Mouse (Mus musculus): ENCODE measurements around the gene Zbtb5. TPM values are rescaled to one million over a fixed set of nuclear protein-coding genes. Genes with fewer than 3 reads are reported as not detected.
A peak's percentile ranks its signal among the peaks of the same experiment; 100 is the strongest.

Zbtb5 gene
- polyA plus RNA-seq, 1 experiment = 6.3 TPM

DNA sequence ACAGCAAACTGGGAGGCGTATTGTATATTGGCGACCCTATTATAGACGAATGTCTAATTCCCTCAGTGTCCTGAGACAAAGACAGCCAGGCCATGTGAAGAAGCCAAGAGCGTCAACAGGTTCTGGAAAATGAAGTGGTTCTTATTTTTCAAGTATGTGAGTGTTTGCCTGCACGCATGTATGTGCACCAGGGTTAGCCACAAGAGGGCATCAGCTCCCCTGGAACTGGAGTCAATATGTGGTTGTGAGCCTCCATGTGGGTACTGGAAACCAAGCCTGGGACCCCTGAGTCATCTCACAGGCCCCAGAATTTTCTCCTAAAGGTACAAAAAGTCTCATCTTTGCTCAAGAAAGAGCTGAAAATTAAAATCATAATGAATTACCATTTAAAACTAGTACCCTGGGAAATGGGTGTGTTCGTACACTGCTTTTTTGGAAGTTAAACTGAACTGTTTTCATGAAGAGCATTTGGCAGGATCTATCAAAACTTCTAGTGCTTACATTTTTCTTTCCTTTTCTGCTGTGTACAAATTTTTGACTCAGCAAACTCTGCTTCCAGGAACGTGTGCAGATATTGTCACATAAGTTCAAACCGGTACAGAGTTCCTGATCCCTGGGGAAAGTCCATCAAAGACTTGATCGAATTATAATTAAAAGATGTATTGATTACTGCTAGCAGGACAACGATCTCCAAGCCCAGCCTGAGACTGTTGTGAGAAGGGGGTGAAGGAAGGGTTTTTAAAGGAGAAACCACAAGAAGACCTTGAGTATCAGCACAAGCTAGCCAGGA, 35.1 kb downstream of the Zbtb5 start:
- Histone ChIP-seq H3K4me3 (ENCODE audit: low read depth, low read length) (no peak overlapping the region), H3K36me3 (ENCODE audit: control insufficient read depth, insufficient read depth, low read length) (no peaks in the 10 kb centered on the region), H3K4me1 (ENCODE audit: control insufficient read depth, insufficient read depth, insufficient read length, low read length) (peaks cover 10% of the 10 kb centered on the region), H3K27me3 (ENCODE audit: control insufficient read depth, insufficient read depth, low read length) (no peaks in the 10 kb centered on the region), H3K27ac (ENCODE audit: insufficient read depth, low read depth, low read length) (no peak overlapping the region)
- WGBS = 85% methylated on average over 10 of the region's 10 CpGs
- no peak for TF ChIP-seq POLR2A (IDR thresholded peaks at IDR 0.05; ENCODE audit: low read depth, low read length)
- TF ChIP-seq CTCF (IDR thresholded peaks at IDR 0.05; ENCODE audit: extremely low read depth, insufficient read length, insufficient replicate concordance, low read depth, low read length) = no peak

DNA sequence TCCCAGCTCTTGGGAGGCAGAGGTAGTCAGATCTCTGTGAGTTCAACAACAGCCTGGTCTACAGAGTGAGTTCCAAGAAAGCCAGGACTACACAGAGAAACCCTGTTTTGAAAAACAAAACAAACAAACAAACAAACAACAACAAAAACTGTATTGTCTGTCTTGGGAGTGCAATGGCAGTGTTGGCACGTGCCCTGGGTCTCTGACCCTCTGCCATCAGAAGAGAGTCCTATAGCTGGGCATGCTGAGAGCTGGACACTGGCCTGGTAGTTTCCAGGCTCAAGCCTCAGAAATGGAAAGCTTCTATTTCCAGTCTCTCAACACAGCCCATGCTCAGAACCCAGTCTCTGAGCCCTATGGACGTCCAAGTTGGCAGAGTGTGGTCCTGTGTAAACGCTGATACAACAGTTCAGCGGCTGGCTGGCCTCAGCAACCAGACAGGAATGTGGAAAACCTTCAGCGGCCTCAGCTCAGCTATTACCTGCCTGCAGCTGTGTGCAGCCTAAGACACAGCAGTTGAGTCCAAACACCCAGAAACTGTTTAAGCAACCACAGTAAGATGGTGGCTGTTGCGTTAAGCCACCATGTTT, 36.1 kb downstream of the Zbtb5 start:
- 66% methylated on average over 6 of the region's 6 CpGs for WGBS
- TF ChIP-seq CTCF (IDR thresholded peaks at IDR 0.05; ENCODE audit: extremely low read depth, insufficient read length, insufficient replicate concordance, low read depth, low read length) = no peak
- TF ChIP-seq POLR2A (IDR thresholded peaks at IDR 0.05; ENCODE audit: low read depth, low read length) = no peak
- Histone ChIP-seq H3K27ac (ENCODE audit: insufficient read depth, low read depth, low read length) (no peak overlapping the region), H3K27me3 (ENCODE audit: control insufficient read depth, insufficient read depth, low read length) (no peaks in the 10 kb centered on the region), H3K4me1 (ENCODE audit: control insufficient read depth, insufficient read depth, insufficient read length, low read length) (peaks cover 3% of the 10 kb centered on the region; the same call in 1 of the 2 replicates), H3K36me3 (ENCODE audit: control insufficient read depth, insufficient read depth, low read length) (no peaks in the 10 kb centered on the region), H3K4me3 (ENCODE audit: low read depth, low read length) (no peak overlapping the region)

DNA sequence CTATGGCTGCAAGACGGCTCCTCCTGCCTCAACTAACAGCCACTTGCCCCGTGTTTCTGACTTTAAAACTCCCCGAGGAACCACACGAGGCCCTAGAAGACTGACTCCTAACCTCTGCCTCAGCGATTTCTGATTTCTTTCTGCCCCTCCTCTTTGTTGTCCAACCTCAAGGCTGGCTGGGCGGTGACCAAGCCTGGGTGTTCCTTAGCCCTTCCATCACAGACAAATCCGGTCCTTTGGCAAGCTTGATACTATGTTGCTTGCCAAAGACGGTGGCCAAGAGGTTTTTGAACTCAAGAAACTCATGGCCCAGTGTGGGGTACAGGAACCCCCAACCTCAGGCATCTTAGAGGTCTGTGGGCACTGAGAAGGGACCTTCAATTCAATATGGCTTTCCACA, 37.9 kb downstream of the Zbtb5 start:
- Histone ChIP-seq H3K36me3 (ENCODE audit: control insufficient read depth, insufficient read depth, low read length) (no peaks in the 10 kb centered on the region), H3K27ac (ENCODE audit: insufficient read depth, low read depth, low read length) (no peak overlapping the region)

DNA sequence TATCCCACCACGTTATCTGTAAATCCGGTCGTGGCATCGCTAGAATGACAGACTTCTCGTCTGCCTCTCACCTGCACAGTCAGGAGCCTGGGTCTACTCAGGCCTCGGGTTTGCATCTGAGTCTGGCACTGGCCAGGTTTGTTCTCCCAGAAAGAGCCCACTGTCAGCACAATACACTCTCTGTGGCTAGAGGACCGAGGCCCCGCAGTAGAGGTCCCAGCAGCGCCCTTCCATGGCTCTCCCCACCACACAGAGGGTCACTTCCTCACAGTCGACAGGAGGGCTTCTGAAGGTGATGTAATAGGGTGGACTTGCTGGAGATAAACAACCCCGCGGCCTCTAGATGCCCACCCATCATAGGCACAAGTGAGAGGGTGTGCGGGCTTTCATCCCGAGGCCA, 38.3 kb downstream of the Zbtb5 start:
- peak overlapping the region; percentile 27 for H3K4me3 ChIP-seq (ENCODE audit: low read depth, low read length)
- 0 out of 2 replicates have a peak, but pooled peaks cover 3% of the 10 kb centered on the region for H3K4me1 ChIP-seq (ENCODE audit: control insufficient read depth, insufficient read depth, insufficient read length, low read length)
- TF ChIP-seq CTCF (IDR thresholded peaks at IDR 0.05; ENCODE audit: extremely low read depth, insufficient read length, insufficient replicate concordance, low read depth, low read length) (no peak), POLR2A (IDR thresholded peaks at IDR 0.05; ENCODE audit: low read depth, low read length) (no peak)
- 35% methylated on average over 14 of the region's 14 CpGs for WGBS
- H3K36me3 ChIP-seq (ENCODE audit: control insufficient read depth, insufficient read depth, low read length) = no peaks in the 10 kb centered on the region
- H3K27ac ChIP-seq (ENCODE audit: insufficient read depth, low read depth, low read length) = no peak overlapping the region
- no peaks in the 10 kb centered on the region for H3K27me3 ChIP-seq (ENCODE audit: control insufficient read depth, insufficient read depth, low read length)

More for the DNA sequence above, 37.9 kb downstream of the Zbtb5 start:
- H3K4me1 ChIP-seq (ENCODE audit: control insufficient read depth, insufficient read depth, insufficient read length, low read length) = 0 out of 2 replicates have a peak, but pooled peaks cover 3% of the 10 kb centered on the region
- H3K27me3 ChIP-seq (ENCODE audit: control insufficient read depth, insufficient read depth, low read length) = no peaks in the 10 kb centered on the region
- H3K4me3 ChIP-seq (ENCODE audit: low read depth, low read length) = no peak overlapping the region
- no peak for TF ChIP-seq POLR2A (IDR thresholded peaks at IDR 0.05; ENCODE audit: low read depth, low read length)
- no peak for TF ChIP-seq CTCF (IDR thresholded peaks at IDR 0.05; ENCODE audit: extremely low read depth, insufficient read length, insufficient replicate concordance, low read depth, low read length)
- WGBS = 71% methylated on average over 8 of the region's 8 CpGs

DNA sequence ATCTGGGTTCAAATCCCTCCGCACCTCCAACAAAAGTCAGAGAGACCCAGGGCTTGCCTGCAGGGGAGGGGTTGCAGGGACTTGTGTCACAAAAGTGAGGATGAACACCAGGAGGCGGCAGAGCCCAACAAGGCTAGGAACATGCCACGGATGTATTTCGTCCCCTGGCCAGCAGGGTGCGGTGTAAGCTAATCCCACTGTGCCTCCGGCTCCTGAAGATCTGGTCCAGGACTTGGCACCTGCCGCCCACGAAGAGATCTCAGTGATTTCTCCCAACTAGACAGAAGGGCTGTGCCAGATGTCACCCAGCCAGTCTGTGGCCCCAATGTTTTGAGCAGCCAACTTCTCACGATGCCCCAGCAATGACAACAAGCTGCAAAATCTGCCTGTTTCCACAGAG, 38.8 kb downstream of the Zbtb5 start:
- no peaks in the 10 kb centered on the region for H3K36me3 ChIP-seq (ENCODE audit: control insufficient read depth, insufficient read depth, low read length)
- H3K27ac ChIP-seq (ENCODE audit: insufficient read depth, low read depth, low read length) = no peak overlapping the region
- H3K4me3 ChIP-seq (ENCODE audit: low read depth, low read length) = peak overlapping the region; percentile 27
- no peaks in the 10 kb centered on the region for H3K27me3 ChIP-seq (ENCODE audit: control insufficient read depth, insufficient read depth, low read length)
- TF ChIP-seq POLR2A (IDR thresholded peaks at IDR 0.05; ENCODE audit: low read depth, low read length) (no peak), CTCF (IDR thresholded peaks at IDR 0.05; ENCODE audit: extremely low read depth, insufficient read length, insufficient replicate concordance, low read depth, low read length) (peak; percentile 93)
- 11% methylated on average over 9 of the region's 9 CpGs for WGBS
- H3K4me1 ChIP-seq (ENCODE audit: control insufficient read depth, insufficient read depth, insufficient read length, low read length) = 0 out of 2 replicates have a peak, but pooled peaks cover 3% of the 10 kb centered on the region

DNA sequence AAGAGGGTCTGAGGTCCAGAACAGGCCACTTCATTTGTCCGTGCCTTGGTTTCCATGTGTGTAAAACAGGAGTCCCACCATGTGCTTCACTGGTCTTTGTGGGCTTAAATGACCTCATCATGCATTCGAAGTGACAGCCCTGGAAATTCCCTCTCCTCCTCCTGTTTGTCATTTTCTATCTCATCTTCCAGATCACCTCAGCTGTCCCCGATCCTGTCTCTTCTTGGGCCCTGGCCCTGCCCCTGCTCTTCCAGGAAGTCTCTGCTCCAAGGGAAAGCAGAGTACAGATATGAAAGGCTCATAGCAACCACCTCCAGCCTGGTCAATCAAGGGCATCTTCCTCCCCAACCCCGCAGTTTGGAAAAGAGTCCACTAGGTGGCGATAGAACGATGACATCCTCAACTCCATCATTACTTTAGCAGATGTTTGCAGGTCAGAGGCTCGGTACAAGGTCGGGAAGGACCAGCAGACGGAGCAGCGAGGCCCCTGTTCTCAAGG, 41.6 kb downstream of the Zbtb5 start:
- TF ChIP-seq CTCF (IDR thresholded peaks at IDR 0.05; ENCODE audit: extremely low read depth, insufficient read length, insufficient replicate concordance, low read depth, low read length) (peak; percentile 76; the same call in 1 of the 2 replicates), POLR2A (IDR thresholded peaks at IDR 0.05; ENCODE audit: low read depth, low read length) (no peak)
- no peak overlapping the region for H3K4me3 ChIP-seq (ENCODE audit: low read depth, low read length)
- H3K27ac ChIP-seq (ENCODE audit: insufficient read depth, low read depth, low read length) = no peak overlapping the region
- H3K4me1 ChIP-seq (ENCODE audit: control insufficient read depth, insufficient read depth, insufficient read length, low read length) = 0 out of 2 replicates have a peak, but pooled peaks cover 3% of the 10 kb centered on the region
- H3K27me3 ChIP-seq (ENCODE audit: control insufficient read depth, insufficient read depth, low read length) = no peaks in the 10 kb centered on the region
- no peaks in the 10 kb centered on the region for H3K36me3 ChIP-seq (ENCODE audit: control insufficient read depth, insufficient read depth, low read length)
- 16% methylated on average over 10 of the region's 10 CpGs for WGBS

DNA sequence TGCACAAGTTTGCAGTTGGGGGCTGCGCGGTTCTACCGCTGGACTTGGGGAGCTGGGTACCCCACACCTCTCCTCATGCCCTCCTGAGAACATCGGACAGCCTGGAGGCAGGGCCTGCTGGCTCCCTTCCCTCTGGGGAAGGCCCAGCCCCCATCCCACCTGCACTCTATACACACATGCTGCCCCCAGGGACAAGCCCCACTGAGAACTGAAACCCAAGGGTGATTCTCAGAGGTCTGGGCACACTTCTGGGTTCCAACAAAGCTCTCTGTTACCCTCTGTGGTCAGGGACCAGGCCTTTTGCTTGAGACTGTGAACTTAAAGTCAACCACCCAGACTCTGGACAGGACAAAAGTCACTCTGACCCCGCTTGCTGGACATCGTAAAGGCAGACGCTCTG, 42.2 kb downstream of the Zbtb5 start:
- H3K4me3 ChIP-seq (ENCODE audit: low read depth, low read length) = no peak overlapping the region
- 93% methylated on average over 7 of the region's 7 CpGs for WGBS
- TF ChIP-seq CTCF (IDR thresholded peaks at IDR 0.05; ENCODE audit: extremely low read depth, insufficient read length, insufficient replicate concordance, low read depth, low read length) (no peak), POLR2A (IDR thresholded peaks at IDR 0.05; ENCODE audit: low read depth, low read length) (no peak)
- H3K36me3 ChIP-seq (ENCODE audit: control insufficient read depth, insufficient read depth, low read length) = no peaks in the 10 kb centered on the region
- H3K27ac ChIP-seq (ENCODE audit: insufficient read depth, low read depth, low read length) = no peak overlapping the region
- no peaks in the 10 kb centered on the region for H3K27me3 ChIP-seq (ENCODE audit: control insufficient read depth, insufficient read depth, low read length)
- H3K4me1 ChIP-seq (ENCODE audit: control insufficient read depth, insufficient read depth, insufficient read length, low read length) = 0 out of 2 replicates have a peak, but pooled peaks cover 3% of the 10 kb centered on the region

Measured in small intestine, adult 2 months (tissue).